Mouse (Mus musculus) hindbrain, embryonic 14.5 days (tissue): ENCODE results near the gene Rpl10a. TPM values are rescaled to one million over a fixed set of nuclear protein-coding genes. Genes with fewer than 3 reads are reported as not detected.
A peak's percentile ranks its signal among the peaks of the same experiment; 100 is the strongest.
"Not testable (repeated sequence)": the region's sequence is repeated elsewhere in the genome, so short reads cannot be mapped to it uniquely, and the experiment has no call there.

Experiments
- ATAC-seq: fragments of 200-750 bp; cut with Nextera tagmentation; 2 replicates; pipeline ENCODE4 v1.8.0; 2017; ENCODE audit warnings: moderate number of reproducible peaks, mild to moderate bottlenecking, moderate TSS enrichment, moderate library complexity; ENCODE audit not compliant: low FRiP score
- DNase-seq: peaks from one replicate; pipeline ENCODE4 v3.0.0-alpha.2; 2015; ENCODE audit warnings: low spot score
- H3K27ac ChIP-seq: fragments of 300-500 bp; sonication (generic); 2 replicates; pipeline ENCODE4 v1.5.1; 2014; ENCODE audit warnings: mild to moderate bottlenecking, moderate library complexity
- H3K27me3 ChIP-seq: fragments of 300-500 bp; sonication (generic); 2 replicates; pipeline ENCODE4 v1.6.1; 2014; ENCODE audit warnings: mild to moderate bottlenecking, low read length, mixed read lengths; ENCODE audit not compliant: control insufficient read depth, insufficient read depth
- H3K36me3 ChIP-seq: fragments of 300-500 bp; sonication (generic); replicated peaks from 2 replicates; pipeline ENCODE4 v1.6.1; 2014; ENCODE audit not compliant: control insufficient read depth, insufficient read depth
- H3K4me1 ChIP-seq: fragments of 300-500 bp; sonication (generic); replicated peaks from 2 replicates; pipeline ENCODE4 v1.6.1; 2014; ENCODE audit warnings: antibody characterized with exemption, low read length, mixed read lengths; ENCODE audit not compliant: control insufficient read depth, insufficient read depth
- H3K4me2 ChIP-seq: fragments of 300-500 bp; sonication (generic); replicated peaks from 2 replicates; pipeline ENCODE4 v1.6.1; 2014; ENCODE audit warnings: mild to moderate bottlenecking, moderate library complexity
- H3K4me3 ChIP-seq: fragments of 300-500 bp; sonication (generic); replicated peaks from 2 replicates; pipeline ENCODE4 v1.5.1; 2014; ENCODE audit warnings: mild to moderate bottlenecking, low read length
- H3K9ac ChIP-seq: fragments of 300-500 bp; sonication (generic); 2 replicates; pipeline ENCODE4 v1.6.1; 2014
- H3K9me3 ChIP-seq: fragments of 300-500 bp; sonication (generic); 2 replicates; pipeline ENCODE4 v1.6.1; 2016; ENCODE audit warnings: low read length; ENCODE audit not compliant: control insufficient read depth
- WGBS: fragments of 180-500 bp; shearing (Covaris S2); extraction: QIAGEN DNeasy Blood & Tissue Kit; methylation state at CpG from one replicate; pipeline ENCODE4 v1.1.7; 2014; 5-methylcytosine and 5-hydroxymethylcytosine counted together
- polyA plus RNA-seq: library from polyadenylated mRNA; unstranded; fragments of >200 nt; fragmentation: Nextera tagmentation; extraction: Ambion mirVana; gene quantifications from 2 replicates; pipeline ENCODE4 v1.2.1, GENCODE M21; 2014

The Rpl10a gene
- polyA plus RNA-seq, 1 experiment from 2014 or later: 441 TPM

DNA sequence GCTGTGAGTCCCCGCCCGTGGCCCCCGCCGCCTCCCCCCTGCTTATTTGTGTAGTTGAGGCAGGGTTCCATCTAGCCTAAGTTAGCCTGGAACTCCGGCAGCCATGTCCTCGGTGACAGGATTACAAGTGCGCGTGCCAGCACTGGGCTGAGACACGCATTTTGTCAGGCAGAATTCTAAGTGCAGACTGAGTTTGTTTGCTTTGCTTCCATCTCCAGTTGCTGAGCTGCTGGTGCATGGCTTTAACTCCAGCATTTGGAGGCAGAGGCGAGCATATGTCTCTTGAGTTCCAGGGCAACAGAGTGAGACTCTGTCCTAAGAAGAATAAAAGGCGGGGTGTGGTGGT is 14.4 kb upstream of the Rpl10a start:
- ATAC-seq (no peak; the same call in 1 of the 2 replicates), DNase-seq (peak; percentile 50)
- H3K36me3 ChIP-seq: peaks cover 29% of the 10 kb centered on the region
- H3K27me3 ChIP-seq: no peaks in the 10 kb centered on the region
- peak overlapping the region; percentile 71 for H3K4me3 ChIP-seq
- no peaks in the 10 kb centered on the region for H3K9me3 ChIP-seq
- WGBS: 1% methylated on average over 11 of the region's 11 CpGs
- peak overlapping the region; percentile 72 for H3K4me2 ChIP-seq
- H3K9ac ChIP-seq: peak overlapping the region; percentile 79
- H3K27ac ChIP-seq: peak overlapping the region; percentile 82
- peaks cover 12% of the 10 kb centered on the region for H3K4me1 ChIP-seq

DNA sequence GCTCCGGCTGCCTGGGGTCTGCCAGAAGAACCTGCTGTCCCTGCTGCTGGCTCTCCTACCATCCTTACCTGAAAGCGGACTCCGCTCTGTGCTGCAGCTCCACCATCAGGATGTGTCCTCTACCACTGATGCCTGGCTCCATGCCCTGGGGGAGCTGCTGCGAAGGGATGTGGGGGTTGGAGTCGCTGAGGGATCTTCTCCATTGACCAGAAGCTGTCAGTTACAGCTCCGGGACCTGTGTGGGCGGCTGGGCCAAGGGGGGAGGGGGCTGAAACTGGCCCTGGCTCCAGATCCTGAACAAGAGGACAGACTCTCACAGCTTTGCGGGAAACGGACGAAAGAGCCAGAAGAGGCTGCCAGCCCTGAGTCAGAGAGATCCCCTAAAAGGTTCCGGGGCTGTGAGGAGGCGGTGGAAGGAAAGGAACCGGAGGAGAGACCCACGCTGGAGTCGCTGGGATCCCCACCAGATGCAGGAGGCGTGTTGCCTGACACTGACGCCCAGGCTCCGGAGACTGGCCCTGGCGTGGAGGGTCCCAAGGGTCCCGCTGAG is 12.6 kb upstream of the Rpl10a start:
- Histone ChIP-seq H3K9me3 (no peaks in the 10 kb centered on the region), H3K9ac (no peak overlapping the region), H3K4me2 (no peak overlapping the region), H3K4me3 (no peak overlapping the region), H3K4me1 (peaks cover 12% of the 10 kb centered on the region), H3K36me3 (peaks cover 34% of the 10 kb centered on the region), H3K27ac (no peak overlapping the region), H3K27me3 (no peaks in the 10 kb centered on the region)
- no peak for ATAC-seq
- WGBS: 84% methylated on average over 20 of the region's 20 CpGs
- DNase-seq: no peak

DNA sequence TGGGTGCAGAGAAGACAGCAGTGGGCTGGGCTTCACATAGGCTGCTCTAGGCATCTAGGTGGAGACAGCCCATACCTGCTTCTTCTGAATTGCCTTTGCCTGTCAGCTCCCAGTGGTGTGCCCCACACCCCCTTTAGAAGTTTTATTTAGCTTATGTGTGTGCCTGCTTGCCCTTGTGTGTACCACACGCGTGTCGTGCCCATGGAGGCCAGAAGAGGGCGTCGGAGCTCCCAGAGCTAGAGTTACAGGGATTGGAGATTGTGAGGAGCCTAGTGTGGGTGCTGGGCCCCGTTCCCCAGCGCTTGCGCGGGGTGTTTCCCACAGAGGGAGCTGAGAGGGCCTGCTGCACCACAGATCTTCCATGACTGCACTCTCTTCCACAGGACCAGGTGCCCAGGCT is 11.8 kb upstream of the Rpl10a start:
- Histone ChIP-seq H3K36me3 (peaks cover 34% of the 10 kb centered on the region), H3K27ac (no peak overlapping the region), H3K9me3 (no peaks in the 10 kb centered on the region), H3K27me3 (no peaks in the 10 kb centered on the region), H3K9ac (no peak overlapping the region), H3K4me2 (no peak overlapping the region), H3K4me3 (no peak overlapping the region), H3K4me1 (peaks cover 12% of the 10 kb centered on the region)
- 93% methylated on average over 9 of the region's 9 CpGs for WGBS
- ATAC-seq (no peak), DNase-seq (no peak)

DNA sequence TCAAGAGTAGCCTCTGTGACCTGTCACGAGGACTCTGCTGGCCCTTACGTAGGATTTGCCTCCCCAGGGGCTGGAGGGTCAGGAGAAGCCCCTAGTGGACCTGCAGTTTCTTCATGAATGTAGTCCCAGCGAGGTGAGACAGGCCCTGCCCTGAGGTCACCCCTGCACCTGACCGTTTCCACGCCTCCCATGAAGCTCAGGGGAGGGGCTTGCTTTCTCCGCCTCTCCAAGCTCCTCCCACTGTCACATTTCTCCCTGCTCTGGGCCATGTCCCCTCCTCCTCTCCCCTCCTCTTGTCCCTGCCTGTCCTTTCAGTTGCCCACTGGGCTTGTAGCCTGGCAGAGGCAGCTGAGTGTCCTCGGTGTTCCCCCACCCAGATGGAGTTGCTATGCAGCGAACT is 11.2 kb upstream of the Rpl10a start:
- Histone ChIP-seq H3K4me1 (peaks cover 12% of the 10 kb centered on the region), H3K9ac (no peak overlapping the region), H3K9me3 (no peaks in the 10 kb centered on the region), H3K4me3 (no peak overlapping the region), H3K27ac (no peak overlapping the region), H3K36me3 (peaks cover 37% of the 10 kb centered on the region), H3K4me2 (no peak overlapping the region), H3K27me3 (no peaks in the 10 kb centered on the region)
- ATAC-seq (no peak), DNase-seq (no peak)
- 39% methylated on average over 8 of the region's 8 CpGs for WGBS

DNA sequence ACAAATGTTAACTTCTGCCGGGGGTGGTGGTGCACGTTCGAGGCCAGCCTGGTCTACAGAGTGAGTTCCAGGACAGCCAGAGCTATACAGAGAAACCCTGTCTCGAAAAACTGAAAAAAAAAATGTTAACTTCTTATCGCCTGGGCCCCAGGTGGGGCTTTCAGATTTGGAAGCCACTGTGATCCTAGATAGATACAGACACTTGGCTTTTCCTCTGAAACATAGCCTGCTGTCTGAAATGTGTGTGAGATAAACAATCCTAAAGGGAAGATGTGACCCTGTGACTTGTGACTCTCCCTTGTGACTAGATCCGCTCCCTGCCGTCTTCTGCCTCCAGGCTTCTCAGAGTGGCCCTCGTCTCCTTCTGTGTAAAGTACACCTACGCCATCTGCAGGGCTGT is 10.5 kb upstream of the Rpl10a start:
- H3K27me3 ChIP-seq: no peaks in the 10 kb centered on the region
- DNase-seq (no peak), ATAC-seq (no peak)
- no peaks in the 10 kb centered on the region for H3K9me3 ChIP-seq
- WGBS: 78% methylated on average over 9 of the region's 9 CpGs
- no peak overlapping the region for H3K4me2 ChIP-seq
- no peak overlapping the region for H3K9ac ChIP-seq
- peaks cover 43% of the 10 kb centered on the region for H3K36me3 ChIP-seq
- H3K4me3 ChIP-seq: no peak overlapping the region
- H3K4me1 ChIP-seq: peaks cover 10% of the 10 kb centered on the region
- no peak overlapping the region for H3K27ac ChIP-seq

DNA sequence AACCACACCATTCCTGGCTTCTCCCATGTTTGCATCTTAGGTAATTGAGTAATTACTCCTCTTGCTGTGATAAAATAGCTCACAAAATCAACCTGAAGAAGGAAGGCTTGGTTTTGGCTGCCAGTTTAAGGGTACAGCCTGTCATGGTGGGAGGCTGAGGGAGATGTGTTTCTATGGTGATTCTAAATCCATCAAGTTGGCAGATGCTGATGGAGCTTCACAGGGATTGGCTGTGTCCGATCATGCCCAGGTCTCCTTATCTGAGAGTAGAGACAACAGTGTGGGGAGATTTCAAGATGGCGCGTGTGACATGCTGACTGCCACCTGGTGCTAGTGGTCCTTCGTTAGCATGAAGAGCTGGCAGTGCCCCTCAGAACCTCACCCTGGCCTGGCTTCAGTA is 6.6 kb upstream of the Rpl10a start:
- Histone ChIP-seq H3K27ac (no peak overlapping the region), H3K36me3 (peaks cover 39% of the 10 kb centered on the region), H3K9ac (no peak overlapping the region), H3K4me1 (no peaks in the 10 kb centered on the region), H3K4me2 (no peak overlapping the region), H3K9me3 (no peaks in the 10 kb centered on the region), H3K27me3 (no peaks in the 10 kb centered on the region), H3K4me3 (no peak overlapping the region)
- no peak for DNase-seq
- WGBS: 87% methylated on average over 4 of the region's 4 CpGs
- no peak for ATAC-seq

DNA sequence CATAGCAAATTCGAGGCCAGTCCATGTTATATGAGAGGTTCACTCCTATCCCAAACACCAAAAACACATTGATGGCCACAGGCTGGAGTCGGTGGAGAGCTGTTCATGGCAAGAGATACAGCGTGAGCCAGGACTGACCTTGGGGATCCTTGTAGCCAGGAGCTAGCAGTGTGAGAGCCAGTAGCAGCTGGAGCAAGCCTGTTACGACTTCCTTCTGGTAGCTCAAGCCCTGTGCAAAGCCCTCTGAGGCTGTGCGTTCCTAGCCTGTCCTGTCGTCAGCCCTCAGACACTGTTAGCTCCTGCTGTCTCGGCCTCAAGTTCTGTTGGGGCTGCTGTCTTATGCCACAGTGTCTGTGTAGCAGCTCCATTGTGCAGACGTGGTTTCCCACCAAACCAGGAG is 4.5 kb upstream of the Rpl10a start:
- Histone ChIP-seq H3K4me1 (peaks cover 9% of the 10 kb centered on the region), H3K27me3 (no peaks in the 10 kb centered on the region), H3K4me2 (no peak overlapping the region), H3K27ac (no peak overlapping the region), H3K36me3 (peaks cover 22% of the 10 kb centered on the region), H3K4me3 (no peak overlapping the region), H3K9me3 (no peaks in the 10 kb centered on the region), H3K9ac (no peak overlapping the region)
- DNase-seq (no peak), ATAC-seq (no peak)
- 93% methylated on average over 8 of the region's 8 CpGs for WGBS

DNA sequence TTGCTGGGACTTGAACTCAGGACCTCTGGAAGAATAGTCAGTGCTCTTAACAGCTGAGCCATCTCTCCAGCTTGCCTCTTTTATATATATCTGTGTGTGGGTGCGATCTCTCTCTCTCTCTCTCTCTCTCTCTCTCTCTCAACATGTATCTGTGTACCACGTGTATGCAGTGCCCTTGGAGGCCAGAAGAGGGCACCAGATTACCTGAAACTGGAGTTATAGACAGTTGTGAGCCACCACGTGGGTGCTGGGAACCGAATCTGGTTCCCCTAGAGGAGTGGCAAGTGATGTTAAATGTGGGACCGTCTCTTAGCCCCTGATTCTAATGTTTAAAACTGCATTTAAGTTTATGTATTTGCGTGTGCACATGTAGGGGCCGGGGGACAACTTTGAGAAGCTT is 3.9 kb upstream of the Rpl10a start:
- Histone ChIP-seq H3K36me3 (peaks cover 17% of the 10 kb centered on the region; the same call in 1 of the 2 replicates), H3K4me1 (peaks cover 14% of the 10 kb centered on the region)
- H3K27ac ChIP-seq, H3K4me3 ChIP-seq, H3K27me3 ChIP-seq, H3K4me2 ChIP-seq, H3K9me3 ChIP-seq, DNase-seq, ATAC-seq, H3K9ac ChIP-seq: not testable (repeated sequence)
- WGBS: 96% methylated on average over 7 of the region's 7 CpGs

DNA sequence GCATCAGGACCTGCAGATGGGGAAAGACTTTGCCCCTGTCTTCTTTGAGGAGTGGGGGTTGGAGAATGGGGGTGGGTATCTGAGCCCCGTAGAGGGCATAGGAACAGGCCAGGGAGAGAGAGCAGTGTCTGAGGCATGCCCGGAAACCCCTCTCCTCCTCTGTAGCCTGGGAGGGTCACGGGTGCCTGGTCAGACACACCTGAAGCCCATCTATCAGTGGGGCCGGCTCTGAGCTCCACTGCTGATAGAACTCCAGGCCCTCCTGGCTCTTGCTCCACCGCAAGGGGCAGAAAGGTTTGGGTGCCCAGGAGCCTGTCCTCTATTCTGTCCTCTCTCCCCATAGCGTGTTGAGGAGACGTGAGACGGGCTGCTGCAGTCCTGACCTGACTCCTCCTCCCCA is 2.5 kb upstream of the Rpl10a start:
- DNase-seq (no peak), ATAC-seq (no peak)
- Histone ChIP-seq H3K4me3 (no peak overlapping the region), H3K4me1 (peaks cover 22% of the 10 kb centered on the region), H3K9ac (no peak overlapping the region), H3K9me3 (no peaks in the 10 kb centered on the region), H3K4me2 (no peak overlapping the region), H3K36me3 (peaks cover 29% of the 10 kb centered on the region), H3K27ac (no peak overlapping the region), H3K27me3 (no peaks in the 10 kb centered on the region)
- 96% methylated on average over 8 of the region's 8 CpGs for WGBS

DNA sequence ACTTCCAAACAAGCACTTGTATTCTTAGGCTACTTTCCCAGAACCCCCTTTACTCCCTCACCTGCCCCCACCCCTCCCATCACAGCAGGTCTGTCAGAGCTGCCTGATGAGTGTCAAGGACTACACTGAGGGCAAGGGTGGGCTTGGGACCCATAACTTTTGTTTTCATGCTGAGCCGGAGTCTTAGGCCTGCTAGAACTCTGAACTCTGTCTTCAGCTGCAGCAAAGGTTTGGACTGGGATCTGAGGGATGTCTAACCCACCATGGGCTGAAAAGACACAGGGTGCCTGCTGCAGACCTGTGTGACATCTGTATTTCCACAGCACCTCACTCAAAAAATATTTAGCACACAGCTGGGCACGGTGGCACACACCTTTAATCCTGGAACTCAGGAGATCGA is 1.3 kb upstream of the Rpl10a start:
- Histone ChIP-seq H3K36me3 (peaks cover 37% of the 10 kb centered on the region), H3K27ac (no peak overlapping the region), H3K4me1 (peaks cover 22% of the 10 kb centered on the region), H3K9ac (peak overlapping the region; percentile 99; the same call in 1 of the 2 replicates), H3K27me3 (no peaks in the 10 kb centered on the region), H3K4me3 (no peak overlapping the region), H3K9me3 (no peaks in the 10 kb centered on the region), H3K4me2 (no peak overlapping the region)
- DNase-seq (no peak), ATAC-seq (no peak)
- WGBS: 84% methylated on average over 3 of the region's 3 CpGs
